Mouse (Mus musculus): ENCODE results near the gene Tmem86b. TPM values are rescaled to one million over a fixed set of nuclear protein-coding genes. Genes with fewer than 3 reads are reported as not detected.

Gene Tmem86b
- polyA plus RNA-seq, 1 experiment from 2014 or later = 0.80 TPM

DNA sequence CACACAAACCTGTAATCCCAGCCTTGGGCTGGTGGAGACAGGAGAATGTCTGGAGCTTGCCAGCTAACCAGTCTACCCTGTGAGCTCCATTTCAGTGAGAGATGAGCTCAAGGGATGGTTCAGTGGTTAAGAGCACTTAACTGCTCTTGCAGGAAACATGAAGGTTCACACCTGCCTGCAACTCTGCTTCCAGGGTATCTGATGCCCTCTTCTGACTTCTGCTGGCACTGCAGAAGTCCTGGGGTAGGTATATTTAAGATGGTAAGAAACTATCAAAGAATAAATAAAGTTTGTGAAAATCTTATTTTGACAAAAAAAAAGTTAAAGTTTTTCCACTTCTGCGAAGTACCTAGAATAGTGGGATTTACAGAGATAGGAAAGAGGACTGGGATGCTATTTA is 6.9 kb downstream of the Tmem86b start:
- DNase-seq (ENCODE audit: low spot score) (peak; percentile 28), ATAC-seq (replicated peaks; ENCODE audit: low FRiP score, low read depth) (0 out of 2 replicates have a peak, but pooled peaks have one; percentile 27)
- no peak overlapping the region for H3K4me2 ChIP-seq (ENCODE audit: low read length)
- 0 out of 2 replicates have a peak, but pooled peaks cover 6% of the 10 kb centered on the region for H3K36me3 ChIP-seq (ENCODE audit: insufficient read depth, low read length)
- no peaks in the 10 kb centered on the region for H3K9me3 ChIP-seq (replicated peaks; ENCODE audit: low read length)
- no peaks in the 10 kb centered on the region for H3K4me1 ChIP-seq (replicated peaks; ENCODE audit: insufficient read depth, low read length)
- H3K27ac ChIP-seq = no peak overlapping the region
- 31% methylated on average over 1 of the region's 1 CpGs for WGBS
- no peak overlapping the region for H3K4me3 ChIP-seq (replicated peaks; ENCODE audit: low read depth, low read length)
- H3K27me3 ChIP-seq (ENCODE audit: insufficient read depth, low read length) = no peaks in the 10 kb centered on the region
- H3K9ac ChIP-seq (ENCODE audit: low read depth, low read length) = no peak overlapping the region
- peak; percentile 39; the same call in 1 of the 2 replicates for TF ChIP-seq CTCF (IDR thresholded peaks at IDR 0.05; ENCODE audit: low read depth)

DNA sequence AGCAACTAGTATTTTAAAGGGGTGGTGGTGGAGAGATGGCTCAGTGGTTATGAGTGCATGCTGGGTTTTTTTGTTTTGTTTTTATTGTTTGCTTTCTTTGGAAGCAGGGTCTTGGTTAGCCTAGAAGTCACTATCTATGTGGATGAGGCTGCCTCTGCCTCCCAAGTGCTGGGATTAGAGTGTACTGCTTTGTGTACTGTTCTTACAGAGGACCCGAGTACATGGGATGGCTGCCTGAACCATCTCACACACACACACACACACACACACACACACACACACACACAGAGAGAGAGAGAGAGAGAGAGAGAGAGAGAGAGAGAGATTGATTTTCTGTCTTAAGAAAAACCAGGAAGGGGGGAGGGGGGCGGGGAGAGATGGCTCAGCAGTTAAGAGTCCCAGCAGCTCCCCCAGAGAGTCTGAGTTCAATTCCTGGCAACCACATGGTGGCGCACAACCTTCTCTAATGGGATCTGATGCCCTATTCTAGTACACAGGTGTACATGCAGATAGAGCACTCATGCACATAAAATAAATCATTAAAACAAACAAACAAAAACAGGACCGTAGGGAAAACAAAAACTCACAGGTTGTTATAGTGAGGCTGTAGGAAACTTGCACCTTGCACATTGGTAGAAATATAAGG is 7.6 kb downstream of the Tmem86b start:
- peak; percentile 46 for DNase-seq (ENCODE audit: low spot score)
- Histone ChIP-seq H3K4me2 (ENCODE audit: low read length) (no peak overlapping the region), H3K27ac (no peak overlapping the region), H3K27me3 (ENCODE audit: insufficient read depth, low read length) (no peaks in the 10 kb centered on the region), H3K4me3 (replicated peaks; ENCODE audit: low read depth, low read length) (no peak overlapping the region), H3K36me3 (ENCODE audit: insufficient read depth, low read length) (no peaks in the 10 kb centered on the region), H3K4me1 (replicated peaks; ENCODE audit: insufficient read depth, low read length) (no peaks in the 10 kb centered on the region), H3K9me3 (replicated peaks; ENCODE audit: low read length) (no peaks in the 10 kb centered on the region), H3K9ac (ENCODE audit: low read depth, low read length) (no peak overlapping the region)
- 18% methylated on average over 4 of the region's 4 CpGs for WGBS
- TF ChIP-seq CTCF (IDR thresholded peaks at IDR 0.05; ENCODE audit: low read depth) = peak; percentile 65
- ATAC-seq (replicated peaks; ENCODE audit: low FRiP score, low read depth) = no peak; the same call in 1 of the 2 replicates

DNA sequence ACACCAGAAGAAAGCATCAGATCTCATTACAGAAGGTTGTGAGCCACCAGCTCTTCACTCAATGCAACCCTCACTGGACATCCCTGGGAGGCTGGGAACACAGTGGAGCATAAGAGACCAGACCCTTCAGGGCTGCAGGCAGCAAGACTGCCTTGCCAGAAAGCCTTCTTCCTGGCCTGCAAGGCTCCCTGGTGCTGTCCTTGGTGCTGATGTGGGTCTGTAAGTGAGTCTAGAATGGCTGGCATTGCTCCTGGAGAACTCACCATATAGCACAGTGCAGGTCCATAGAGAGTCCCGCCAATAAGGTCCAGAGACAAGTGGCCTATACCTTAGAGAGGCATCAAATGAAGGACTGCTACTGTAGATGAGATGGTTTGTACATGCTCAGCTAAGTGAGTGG is 11.2 kb downstream of the Tmem86b start:
- no peaks in the 10 kb centered on the region for H3K9me3 ChIP-seq (replicated peaks; ENCODE audit: low read length)
- no peaks in the 10 kb centered on the region for H3K36me3 ChIP-seq (ENCODE audit: insufficient read depth, low read length)
- WGBS = 32% methylated on average over 1 of the region's 1 CpGs
- no peak overlapping the region for H3K27ac ChIP-seq
- no peak overlapping the region for H3K4me3 ChIP-seq (replicated peaks; ENCODE audit: low read depth, low read length)
- DNase-seq (ENCODE audit: low spot score) = peak; percentile 78
- no peak overlapping the region for H3K4me2 ChIP-seq (ENCODE audit: low read length)
- H3K9ac ChIP-seq (ENCODE audit: low read depth, low read length) = no peak overlapping the region
- TF ChIP-seq CTCF (IDR thresholded peaks at IDR 0.05; ENCODE audit: low read depth) = no peak
- no peaks in the 10 kb centered on the region for H3K4me1 ChIP-seq (replicated peaks; ENCODE audit: insufficient read depth, low read length)
- H3K27me3 ChIP-seq (ENCODE audit: insufficient read depth, low read length) = no peaks in the 10 kb centered on the region
- no peak; the same call in 1 of the 2 replicates for ATAC-seq (replicated peaks; ENCODE audit: low FRiP score, low read depth)

DNA sequence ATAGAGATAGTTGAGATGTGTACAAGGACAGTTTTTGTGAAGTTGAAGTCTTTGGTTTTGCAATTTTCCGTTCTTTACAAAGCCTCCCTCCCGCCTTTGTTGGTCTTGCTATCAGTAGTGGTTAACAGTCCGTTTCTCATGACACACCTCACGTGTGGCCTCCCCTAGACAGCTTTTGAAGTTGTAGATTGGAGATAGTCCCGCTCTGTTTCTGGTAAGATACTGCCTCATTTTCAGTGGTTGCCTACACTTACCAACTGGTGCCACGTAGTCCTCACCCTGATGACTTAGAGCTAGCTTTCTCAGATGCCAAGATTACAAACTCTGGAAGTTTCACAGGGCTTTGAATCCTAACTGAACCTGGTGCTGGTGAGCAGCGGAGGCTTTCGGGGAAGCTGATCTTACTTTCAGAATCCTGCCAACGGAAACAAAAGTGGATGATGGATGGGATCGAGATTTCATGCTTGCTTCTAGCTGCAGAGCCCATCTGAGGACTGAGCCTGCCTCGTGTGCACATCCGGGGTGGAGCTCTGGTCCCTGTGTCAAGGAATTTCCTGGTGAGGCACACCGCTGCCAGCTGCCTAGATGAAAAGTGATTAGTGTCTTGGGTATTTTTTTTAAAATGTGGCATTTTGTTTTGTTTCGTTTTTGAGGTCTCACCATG is 17.4 kb downstream of the Tmem86b start:
- DNase-seq (ENCODE audit: low spot score) = no peak
- no peaks in the 10 kb centered on the region for H3K9me3 ChIP-seq (replicated peaks; ENCODE audit: low read length)
- H3K27ac ChIP-seq = no peak overlapping the region
- no peak overlapping the region for H3K4me2 ChIP-seq (ENCODE audit: low read length)
- no peak overlapping the region for H3K9ac ChIP-seq (ENCODE audit: low read depth, low read length)
- no peak overlapping the region for H3K4me3 ChIP-seq (replicated peaks; ENCODE audit: low read depth, low read length)
- ATAC-seq (replicated peaks; ENCODE audit: low FRiP score, low read depth) = no peak
- no peaks in the 10 kb centered on the region for H3K36me3 ChIP-seq (ENCODE audit: insufficient read depth, low read length)
- no peaks in the 10 kb centered on the region for H3K27me3 ChIP-seq (ENCODE audit: insufficient read depth, low read length)
- no peak for TF ChIP-seq CTCF (IDR thresholded peaks at IDR 0.05; ENCODE audit: low read depth)
- 70% methylated on average over 14 of the region's 14 CpGs for WGBS
- no peaks in the 10 kb centered on the region for H3K4me1 ChIP-seq (replicated peaks; ENCODE audit: insufficient read depth, low read length)

DNA sequence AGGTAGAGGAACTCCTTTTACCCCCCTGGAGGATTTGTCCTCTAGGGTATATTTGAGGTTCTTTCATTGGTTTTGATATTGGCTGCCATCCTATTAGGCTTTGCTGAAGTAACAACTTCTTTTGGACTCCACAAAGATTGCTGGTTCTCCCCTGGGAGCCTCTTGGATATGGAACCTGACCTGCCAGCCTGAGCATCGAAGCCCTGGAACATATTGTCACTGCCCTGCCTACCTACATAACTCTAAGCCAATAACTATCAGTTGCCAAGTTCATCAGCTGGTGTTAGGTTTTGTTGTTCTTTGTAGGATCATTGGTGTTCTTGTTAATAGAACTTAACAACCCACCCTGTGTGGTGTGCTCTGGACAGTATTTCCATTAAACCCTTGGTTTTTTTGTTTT is 18.3 kb downstream of the Tmem86b start:
- ATAC-seq (replicated peaks; ENCODE audit: low FRiP score, low read depth) (no peak), DNase-seq (ENCODE audit: low spot score) (no peak)
- 40% methylated on average over 1 of the region's 1 CpGs for WGBS
- no peaks in the 10 kb centered on the region for H3K27me3 ChIP-seq (ENCODE audit: insufficient read depth, low read length)
- no peak for TF ChIP-seq CTCF (IDR thresholded peaks at IDR 0.05; ENCODE audit: low read depth)
- no peaks in the 10 kb centered on the region for H3K9me3 ChIP-seq (replicated peaks; ENCODE audit: low read length)
- H3K27ac ChIP-seq = no peak overlapping the region
- no peaks in the 10 kb centered on the region for H3K4me1 ChIP-seq (replicated peaks; ENCODE audit: insufficient read depth, low read length)
- H3K9ac ChIP-seq (ENCODE audit: low read depth, low read length) = no peak overlapping the region
- no peak overlapping the region for H3K4me2 ChIP-seq (ENCODE audit: low read length)
- no peak overlapping the region for H3K4me3 ChIP-seq (replicated peaks; ENCODE audit: low read depth, low read length)
- no peaks in the 10 kb centered on the region for H3K36me3 ChIP-seq (ENCODE audit: insufficient read depth, low read length)

DNA sequence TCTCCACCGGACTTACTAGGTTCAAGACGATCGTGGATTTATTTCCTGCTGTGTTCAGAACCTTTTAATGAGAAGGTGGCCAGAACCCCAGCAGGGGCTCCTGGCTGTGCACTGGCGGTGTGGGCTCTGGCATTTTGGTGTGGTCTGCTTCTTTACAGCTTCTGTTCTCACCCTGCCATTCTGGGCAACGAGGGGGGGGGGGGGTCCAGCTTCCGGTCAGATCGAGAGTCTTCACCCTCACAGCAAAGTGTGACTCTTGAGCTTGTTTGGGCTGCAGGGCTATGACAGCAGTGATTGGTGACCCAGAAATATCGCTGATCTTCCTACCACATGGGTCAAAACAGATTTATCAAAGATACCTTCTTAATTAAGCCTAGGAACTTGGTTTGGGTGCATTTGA is 18.8 kb downstream of the Tmem86b start:
- Histone ChIP-seq H3K4me3 (replicated peaks; ENCODE audit: low read depth, low read length) (no peak overlapping the region), H3K9me3 (replicated peaks; ENCODE audit: low read length) (no peaks in the 10 kb centered on the region), H3K27ac (no peak overlapping the region), H3K9ac (ENCODE audit: low read depth, low read length) (no peak overlapping the region), H3K27me3 (ENCODE audit: insufficient read depth, low read length) (no peaks in the 10 kb centered on the region), H3K4me1 (replicated peaks; ENCODE audit: insufficient read depth, low read length) (no peaks in the 10 kb centered on the region), H3K4me2 (ENCODE audit: low read length) (no peak overlapping the region), H3K36me3 (ENCODE audit: insufficient read depth, low read length) (no peaks in the 10 kb centered on the region)
- ATAC-seq (replicated peaks; ENCODE audit: low FRiP score, low read depth) (no peak), DNase-seq (ENCODE audit: low spot score) (no peak)
- no peak for TF ChIP-seq CTCF (IDR thresholded peaks at IDR 0.05; ENCODE audit: low read depth)
- WGBS = 65% methylated on average over 8 of the region's 8 CpGs
